Mouse (Mus musculus) embryonic facial prominence, embryonic 10.5 days (tissue): ENCODE measurements at regions not wholly inside any gene's neighbourhood (a gene's known extent, or its start where the extent isn't known, plus 50 kb on each side); places are given as distances from the start of the nearest gene placed in this dataset.

Source experiments
- DNase-seq: peaks from one replicate; pipeline ENCODE4 v3.0.0-alpha.2; 2017; ENCODE audit warnings: low spot score
- H3K27ac ChIP-seq: fragments of 300-500 bp; sonication (generic); replicated peaks from 2 replicates; pipeline ENCODE4 v1.5.1; 2016; ENCODE audit warnings: mild to moderate bottlenecking
- H3K27me3 ChIP-seq: fragments of 300-500 bp; sonication (generic); replicated peaks from 2 replicates; pipeline ENCODE4 v1.6.1; 2016; ENCODE audit warnings: low read depth, mild to moderate bottlenecking; ENCODE audit not compliant: poor library complexity, severe bottlenecking
- H3K36me3 ChIP-seq: fragments of 300-500 bp; sonication (generic); replicated peaks from 2 replicates; pipeline ENCODE4 v1.6.1; 2016; ENCODE audit warnings: mild to moderate bottlenecking, moderate library complexity
- H3K4me1 ChIP-seq: fragments of 300-500 bp; sonication (generic); 2 replicates; pipeline ENCODE4 v1.6.1; 2016
- H3K4me3 ChIP-seq: fragments of 300-500 bp; sonication (generic); 2 replicates; pipeline ENCODE4 v1.5.1; 2016; ENCODE audit warnings: mild to moderate bottlenecking, moderate library complexity
- H3K9me3 ChIP-seq: fragments of 300-500 bp; sonication (generic); 2 replicates; pipeline ENCODE4 v1.6.1; 2016; ENCODE audit warnings: mild to moderate bottlenecking
- WGBS: fragments of 180-500 bp; shearing (Covaris S2); methylation state at CpG from one replicate; pipeline ENCODE4 v1.1.7; 2016; 5-methylcytosine and 5-hydroxymethylcytosine counted together

DNA sequence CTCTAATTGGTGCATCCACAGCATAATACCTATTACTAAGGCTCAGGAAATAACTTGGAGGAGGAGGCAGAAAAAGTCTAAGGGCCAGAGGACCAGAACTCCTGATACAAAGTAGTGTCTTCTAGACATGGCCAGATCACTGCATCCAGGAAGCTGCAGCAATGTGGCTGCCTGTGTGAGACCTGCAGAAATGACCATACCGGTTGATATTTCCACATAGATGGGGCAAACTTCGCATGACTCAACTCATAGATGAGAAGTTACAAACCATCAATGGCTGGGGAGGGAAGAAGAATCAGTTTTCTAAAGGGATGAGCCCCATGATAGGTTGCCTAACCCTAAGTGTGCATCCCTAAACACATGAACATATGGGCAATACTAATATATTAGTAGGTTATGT is 52.8 kb upstream of the Bcl6 start:
- WGBS, result 85% methylated on average over 2 of the region's 2 CpGs
- no peaks in the 10 kb centered on the region for H3K36me3 ChIP-seq
- no peak overlapping the region for H3K4me3 ChIP-seq
- H3K27me3 ChIP-seq, result no peaks in the 10 kb centered on the region
- H3K27ac ChIP-seq, result no peak overlapping the region
- no peak for DNase-seq
- no peaks in the 10 kb centered on the region for H3K9me3 ChIP-seq
- H3K4me1 ChIP-seq, result no peaks in the 10 kb centered on the region

- H3K36me3 ChIP-seq, result no peaks in the 10 kb centered on the region
- H3K4me3 ChIP-seq, result no peak overlapping the region
- no peak for DNase-seq
- no peaks in the 10 kb centered on the region for H3K27me3 ChIP-seq
- no peak overlapping the region for H3K27ac ChIP-seq
- no peaks in the 10 kb centered on the region for H3K9me3 ChIP-seq
- 89% methylated on average over 4 of the region's 4 CpGs for WGBS
- H3K4me1 ChIP-seq, result no peaks in the 10 kb centered on the region
Observed at GRCm38 (mm10) chr16:24039765-24040164, 51.1 kb upstream of the Bcl6 start.
